Mouse (Mus musculus) erythroblast, embryonic 14.5 days (primary cell): ENCODE measurements around the gene Emsy.

Source experiments
- GATA1 ChIP-seq: IDR thresholded peaks from 2 replicates; pipeline ENCODE4 v1.6.1; 2012; ENCODE audit warnings: low read length, inconsistent platforms, mixed read lengths
- TAL1 ChIP-seq: IDR thresholded peaks from 3 replicates; pipeline ENCODE4 v1.6.1; 2012; ENCODE audit warnings: low read length, inconsistent platforms, mixed read lengths

- no peak for TF ChIP-seq TAL1
- no peak for TF ChIP-seq GATA1
These were observed 119.2 kb downstream of the Emsy start for GRCm38 (mm10) chr7:98537210-98537966.
